Mouse (Mus musculus) thymus, postnatal 0 days (tissue): ENCODE data around the gene Fam149b. TPM values are rescaled to one million over a fixed set of nuclear protein-coding genes. Genes with fewer than 3 reads are reported as not detected.
A peak's percentile ranks its signal among the peaks of the same experiment; 100 is the strongest.

Experiments used
- DNase-seq: peaks from one replicate; pipeline ENCODE4 v3.0.0-alpha.2; 2015; ENCODE audit warnings: low spot score
- polyA plus RNA-seq: library from polyadenylated mRNA; unstranded; fragments of >200 nt; fragmentation: Nextera tagmentation; extraction: Ambion mirVana; gene quantifications from 2 replicates; pipeline ENCODE4 v1.2.1, GENCODE M21; 2015

The Fam149b gene
- polyA plus RNA-seq, 1 experiment from 2014 or later, result 28.0 TPM

- no peak for DNase-seq
Observed at GRCm38 (mm10) chr14:20389446-20390079, 41.6 kb downstream of the Fam149b start.

- no peak for DNase-seq
Observed at GRCm38 (mm10) chr14:20392326-20392725, 44.4 kb downstream of the Fam149b start.

GRCm38 (mm10) chr14:20393205-20393913, 45.4 kb downstream of the Fam149b start, which contains the start of gene Mrps16:
TSS of gene Mrps16 (minus strand) at chr14:20393634.
- DNase-seq, result peak; percentile 98

- DNase-seq, result no peak
Observed at GRCm38 (mm10) chr14:20397220-20397619, 49.3 kb downstream of the Fam149b start.

- peak; percentile 26 for DNase-seq
Observed at GRCm38 (mm10) chr14:20398864-20399263, 50.9 kb downstream of the Fam149b start.

- DNase-seq, result peak; percentile 41
Observed at GRCm38 (mm10) chr14:20400071-20400470, 52.1 kb downstream of the Fam149b start.

GRCm38 (mm10) chr14:20422257-20422656, 74.3 kb downstream of the Fam149b start:
- no peak for DNase-seq

- no peak for DNase-seq
Observed at GRCm38 (mm10) chr14:20423046-20423445, 75.1 kb downstream of the Fam149b start.

- no peak for DNase-seq
Observed at GRCm38 (mm10) chr14:20428593-20428992, 80.6 kb downstream of the Fam149b start.

GRCm38 (mm10) chr14:20429833-20430232, 81.9 kb downstream of the Fam149b start:
- no peak for DNase-seq

GRCm38 (mm10) chr14:20431726-20432125, 83.8 kb downstream of the Fam149b start:
- DNase-seq, result no peak

GRCm38 (mm10) chr14:20432420-20432819, 84.5 kb downstream of the Fam149b start:
- DNase-seq, result no peak

Other genes with a start within 250 kb of the Fam149b start
- 14.4 and 16.0 TPM in 2 replicates for gene Saysd1, start 209.6 kb upstream of the Fam149b start, polyA plus RNA-seq
- gene Kcnk5, start 166.4 kb upstream of the Fam149b start, polyA plus RNA-seq, result 7.1 and 8.2 TPM in 2 replicates
- gene Kcnk16, start 79.0 kb upstream of the Fam149b start, polyA plus RNA-seq, result 0.15 and 0.34 TPM in 2 replicates
- gene Nudt13, start 53.5 kb upstream of the Fam149b start, polyA plus RNA-seq, result 11.0 and 17.4 TPM in 2 replicates
- gene Ecd, start within 50 bp of the Fam149b start, polyA plus RNA-seq, result 42.5 and 43.2 TPM in 2 replicates
- 205 and 222 TPM in 2 replicates for gene Dnajc9, start 40.7 kb downstream of the Fam149b start, polyA plus RNA-seq
- gene Mrps16, start 45.5 kb downstream of the Fam149b start, polyA plus RNA-seq, result 111 and 121 TPM in 2 replicates
- gene Cfap70, start 104.1 kb downstream of the Fam149b start, polyA plus RNA-seq, result 0.07 and 0.27 TPM in 2 replicates
- gene Anxa7, start 132.0 kb downstream of the Fam149b start, polyA plus RNA-seq, result 43.5 and 47.3 TPM in 2 replicates
- gene Mss51, start 148.7 kb downstream of the Fam149b start, polyA plus RNA-seq, result 1.4 and 1.9 TPM in 2 replicates
- gene Ppp3cb, start 198.4 kb downstream of the Fam149b start, polyA plus RNA-seq, result 52.8 and 65.4 TPM in 2 replicates